17 mouse cellular contexts compared by ENCODE assay signal in the genomic region with DNA sequence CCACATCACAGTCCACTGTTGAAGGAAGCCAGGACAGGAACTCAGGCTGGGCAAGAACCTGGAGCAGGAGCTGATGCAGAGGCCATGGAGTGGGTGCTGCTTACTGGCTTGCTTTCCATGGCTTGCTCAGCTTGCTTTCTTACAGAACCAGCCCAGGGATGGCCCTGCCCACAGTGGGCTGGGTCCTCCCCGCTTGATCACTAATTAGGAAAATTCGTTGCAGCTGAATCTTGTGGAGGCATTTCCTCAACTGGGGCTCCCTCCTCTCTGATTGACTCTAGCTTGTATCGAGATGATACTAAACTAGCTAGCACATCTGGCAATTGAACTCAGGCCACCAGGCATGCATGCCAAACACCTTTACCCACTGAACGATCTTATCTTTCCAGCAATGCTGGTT.
"Had no signal": no experiment of that assay in that cellular context is flagged by ENCODE, and none has a peak within 500 bp of the region (broad histone marks: within the 10 kb centered on the region; RNA-seq: fewer than 3 reads in every experiment).

No protein-coding gene starts in this region.

- H3K27me3 ChIP-seq: lung, embryonic 15.5 days; megakaryocyte, embryonic 14.5 days; midbrain, embryonic 13.5 days; midbrain, embryonic 15.5 days; neural tube, embryonic 12.5 days; stomach, embryonic 15.5 days had no signal

- H3K9me3 ChIP-seq: lung, embryonic 15.5 days; megakaryocyte, embryonic 14.5 days; midbrain, embryonic 13.5 days; midbrain, embryonic 15.5 days; neural tube, embryonic 12.5 days; stomach, embryonic 15.5 days had no signal

- ATAC-seq: lung, postnatal 0 days; midbrain, embryonic 13.5 days; midbrain, embryonic 15.5 days had no signal

- H3K27ac ChIP-seq: lung, embryonic 15.5 days; macrophage; midbrain, embryonic 13.5 days; midbrain, embryonic 15.5 days; neural tube, embryonic 12.5 days; stomach, embryonic 15.5 days; stomach, postnatal 0 days had no signal

- H3K4me2 ChIP-seq: lung, embryonic 15.5 days; midbrain, embryonic 11.5 days; midbrain, embryonic 13.5 days; midbrain, embryonic 15.5 days; neural tube, embryonic 12.5 days; stomach, embryonic 15.5 days had no signal

- H3K4me1 ChIP-seq: lung, embryonic 15.5 days; megakaryocyte, embryonic 14.5 days; midbrain, embryonic 13.5 days; midbrain, embryonic 15.5 days; neural tube, embryonic 12.5 days; stomach, embryonic 15.5 days had no signal

- DNase-seq: lung, adult 2 months; lung, postnatal 14 days; lung, postnatal 36 days; right cerebral cortex, postnatal 14 days; thymus, adult 2 months; thymus, postnatal 25 days; thymus, postnatal 4 days had no signal

- H3K4me3 ChIP-seq: lung, embryonic 15.5 days; megakaryocyte, embryonic 14.5 days; midbrain, embryonic 13.5 days; midbrain, embryonic 15.5 days; neural tube, embryonic 12.5 days; stomach, embryonic 15.5 days had no signal

- H3K9ac ChIP-seq: lung, embryonic 15.5 days; midbrain, embryonic 13.5 days; midbrain, embryonic 15.5 days; neural tube, embryonic 12.5 days; stomach, embryonic 15.5 days had no signal
